Mouse (Mus musculus) layer of hippocampus, adult 9-10 months (tissue): Measurements from ENCODE around the gene Dscam.
A peak's percentile ranks its signal among the peaks of the same experiment; 100 is the strongest.

Experiments used
- DNase-seq: peaks from one replicate; pipeline ENCODE4 v3.0.0; 2022; ENCODE audit warnings: low spot score

Gene Dscam

GRCm38 (mm10) chr16:97170513-97171081 is at the start of gene Dscam:
TSS of gene Dscam (minus strand) at chr16:97170752.
- no peak for DNase-seq

- DNase-seq, result no peak
Observed at GRCm38 (mm10) chr16:97219381-97219780, 48.8 kb upstream of the Dscam start.

GRCm38 (mm10) chr16:97209997-97210396 is 39.4 kb upstream of the Dscam start:
- DNase-seq, result peak; percentile 69

GRCm38 (mm10) chr16:97208276-97208675 is 37.7 kb upstream of the Dscam start:
- DNase-seq, result no peak

- DNase-seq, result no peak
Observed at GRCm38 (mm10) chr16:97204090-97204489, 33.5 kb upstream of the Dscam start.

GRCm38 (mm10) chr16:97203554-97203953 is 33.0 kb upstream of the Dscam start:
- no peak for DNase-seq

GRCm38 (mm10) chr16:97194630-97195029 is 24.1 kb upstream of the Dscam start:
- DNase-seq, result no peak

GRCm38 (mm10) chr16:97194179-97194578 is 23.6 kb upstream of the Dscam start:
- DNase-seq, result no peak

GRCm38 (mm10) chr16:97192296-97192695 is 21.7 kb upstream of the Dscam start:
- no peak for DNase-seq

- no peak for DNase-seq
Observed at GRCm38 (mm10) chr16:97190604-97191003, 20.1 kb upstream of the Dscam start.

GRCm38 (mm10) chr16:97171500-97171899 is 948 bp upstream of the Dscam start:
- no peak for DNase-seq

GRCm38 (mm10) chr16:97169901-97170512 is 545 bp downstream of the Dscam start:
- DNase-seq, result no peak

GRCm38 (mm10) chr16:97168614-97169013 is 1.9 kb downstream of the Dscam start:
- no peak for DNase-seq

- no peak for DNase-seq
Observed at GRCm38 (mm10) chr16:97168030-97168429, 2.5 kb downstream of the Dscam start.

- no peak for DNase-seq
Observed at GRCm38 (mm10) chr16:97166166-97166565, 4.4 kb downstream of the Dscam start.

- no peak for DNase-seq
Observed at GRCm38 (mm10) chr16:97165444-97166121, 5.0 kb downstream of the Dscam start.

- no peak for DNase-seq
Observed at GRCm38 (mm10) chr16:97158279-97158678, 12.3 kb downstream of the Dscam start.

- DNase-seq, result no peak
Observed at GRCm38 (mm10) chr16:97144544-97145194, 25.9 kb downstream of the Dscam start.

GRCm38 (mm10) chr16:97141943-97142342 is 28.6 kb downstream of the Dscam start:
- no peak for DNase-seq

- no peak for DNase-seq
Observed at GRCm38 (mm10) chr16:97135003-97135827, 35.3 kb downstream of the Dscam start.

- DNase-seq, result peak; percentile 81
Observed at GRCm38 (mm10) chr16:97127296-97127695, 43.3 kb downstream of the Dscam start.

GRCm38 (mm10) chr16:97110028-97110427 is 60.5 kb downstream of the Dscam start:
- DNase-seq, result no peak
